Mouse (Mus musculus) spleen, adult 18-20 months (tissue): ENCODE results near the gene Nkd1.
A peak's percentile ranks its signal among the peaks of the same experiment; 100 is the strongest.

ENCODE experiments used
- DNase-seq, 2 experiments: peaks; one replicate each; pipeline ENCODE4 v3.0.0; 2022; ENCODE audit warnings: mixed read lengths in 2 of 2

Nkd1 gene

DNA sequence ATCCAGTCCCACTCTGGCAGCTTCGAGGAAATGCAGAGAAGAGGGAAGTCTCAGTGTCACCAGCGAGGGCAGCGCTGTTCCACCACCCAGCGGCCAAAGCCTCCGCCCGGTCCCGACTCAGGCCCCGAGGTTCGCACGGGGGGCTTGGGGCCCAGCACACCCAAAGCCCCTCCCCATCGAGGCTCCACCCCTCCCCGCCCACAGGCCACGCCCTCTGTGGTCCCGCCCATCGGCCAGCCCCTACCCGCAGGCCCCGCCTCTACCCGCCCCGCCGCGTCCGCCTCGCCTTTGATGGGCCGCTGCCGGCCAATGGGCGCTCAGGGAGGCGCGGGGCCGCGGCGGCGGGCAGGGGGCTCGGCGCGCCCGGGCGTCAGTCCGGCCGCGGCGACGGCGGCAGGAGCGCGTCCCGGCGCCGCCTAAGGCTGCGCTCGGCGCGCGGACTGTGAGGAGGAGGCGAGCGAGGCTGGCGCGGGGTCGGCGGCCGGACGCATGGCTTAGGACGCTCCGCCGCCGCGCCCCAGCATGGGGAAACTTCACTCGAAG, at the start of gene Nkd1:
Gene Nkd1, plus strand, starts transcription at position 370 of the 543 bp plus-strand sequence.
- peak; percentile 47 to 66 for DNase-seq

DNA sequence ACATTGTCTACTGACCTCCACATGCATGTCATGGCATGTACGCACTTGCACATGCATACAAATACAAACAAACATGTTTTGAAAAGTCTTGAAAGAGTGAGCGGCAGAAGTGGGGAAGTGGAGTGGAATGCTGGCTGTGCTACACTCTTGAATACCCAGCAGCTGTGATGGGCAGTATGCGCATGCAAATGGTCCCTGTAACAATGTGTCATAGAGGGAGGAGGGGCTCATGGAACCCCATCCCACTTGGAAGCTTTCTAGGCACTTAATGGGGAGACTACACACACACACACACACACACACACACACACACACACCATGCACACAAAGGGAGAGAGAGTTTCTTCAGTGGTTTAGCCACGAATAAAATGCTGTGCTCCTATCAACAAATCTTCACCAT, 39.9 kb upstream of the Nkd1 start:
- DNase-seq, result no peak

DNA sequence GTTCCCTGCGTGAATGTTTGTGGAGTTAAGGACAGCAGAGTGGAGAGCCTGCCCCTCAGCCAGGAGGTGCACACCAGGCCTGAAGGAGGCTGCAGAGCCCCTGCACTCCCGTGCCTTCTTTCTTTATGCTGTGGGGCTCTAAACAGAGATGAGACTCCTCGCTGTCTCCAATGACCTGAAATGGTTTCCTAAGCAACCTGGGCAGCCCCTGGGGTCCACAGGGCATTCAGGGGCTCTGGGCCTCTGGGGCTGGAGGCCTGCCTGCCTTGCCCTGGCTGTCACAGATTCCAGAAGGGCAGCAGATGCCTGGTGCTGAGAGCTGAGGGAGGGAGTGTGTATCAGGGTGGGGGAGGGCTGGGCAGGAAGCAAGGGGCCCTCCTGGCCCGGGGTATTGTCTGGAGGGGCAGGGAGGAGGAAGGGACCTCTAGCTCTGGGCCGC, 32.7 kb upstream of the Nkd1 start:
- DNase-seq, result no peak

DNA sequence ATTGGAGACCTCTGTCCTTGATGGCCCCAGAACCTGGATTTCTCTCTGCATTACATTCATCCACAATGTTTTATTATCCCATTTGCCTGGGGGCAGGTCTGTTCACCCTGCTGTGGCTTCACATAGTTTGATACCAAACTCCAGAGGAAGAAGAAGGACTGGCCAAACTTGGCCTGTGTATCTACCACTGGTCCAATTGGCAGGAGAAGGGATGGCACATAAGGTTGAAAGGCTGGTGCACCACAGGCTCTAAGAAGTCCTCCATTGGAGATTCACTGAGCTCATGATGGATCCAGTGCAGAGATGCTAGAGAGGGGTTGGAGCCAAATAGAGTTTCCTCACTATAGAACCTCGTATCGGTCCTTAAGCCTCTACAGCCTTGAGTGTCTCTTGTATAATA, 27.1 kb upstream of the Nkd1 start:
- DNase-seq, result no peak

DNA sequence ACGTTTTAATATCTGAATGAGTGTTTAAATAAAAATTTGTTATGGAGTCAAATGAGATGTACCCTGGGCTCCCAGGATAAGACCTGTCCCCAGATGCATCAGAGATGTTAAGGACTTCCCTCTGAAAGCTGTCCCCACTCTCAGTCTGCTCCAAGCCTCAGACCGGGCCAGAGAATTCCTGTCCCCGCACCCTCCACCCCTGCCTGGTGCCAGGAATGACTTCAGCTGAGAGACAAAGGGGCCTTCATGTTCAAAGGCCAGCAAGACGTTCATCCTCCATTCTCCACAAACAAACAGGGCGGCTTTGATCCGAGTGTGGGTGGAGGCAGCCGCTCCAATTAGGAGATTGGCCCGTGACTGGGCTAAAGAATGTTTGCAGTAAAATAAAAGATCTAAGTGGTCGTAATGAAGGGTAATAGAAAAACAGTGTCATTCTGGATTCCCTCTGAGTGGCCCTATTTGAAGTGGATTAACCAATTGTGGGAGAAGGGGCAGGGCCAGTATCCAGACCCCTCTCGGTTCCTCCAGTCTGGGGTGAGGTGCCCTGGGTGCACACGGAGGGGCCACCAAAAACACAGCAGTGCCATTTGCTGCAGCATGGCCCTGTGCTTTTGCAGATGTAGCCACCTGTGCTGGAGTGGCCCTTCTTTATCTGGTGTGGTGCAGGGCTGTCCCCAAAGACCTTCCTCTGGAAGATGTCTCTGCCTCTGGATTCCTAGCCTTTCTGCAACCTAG, 25.9 kb upstream of the Nkd1 start:
- DNase-seq, result no peak

DNA sequence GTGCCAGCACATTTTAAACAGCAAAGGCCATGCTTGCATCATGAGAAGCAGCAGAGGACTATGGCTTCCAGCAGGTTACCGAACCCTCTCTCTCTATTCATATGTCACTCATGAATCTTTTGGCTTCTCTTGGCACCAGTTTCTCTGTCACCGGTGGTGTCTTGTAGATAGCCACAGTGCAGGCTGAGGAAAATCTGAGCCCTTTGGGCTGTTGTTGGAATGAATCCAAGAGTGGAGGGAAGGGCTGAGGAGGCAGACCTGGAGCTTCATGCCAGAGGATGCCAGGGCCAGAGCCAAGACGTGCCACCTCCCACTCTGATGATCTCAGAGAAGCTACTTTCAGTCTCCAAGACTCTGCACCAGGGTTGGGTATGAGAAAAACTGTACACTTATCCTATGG, 19.0 kb upstream of the Nkd1 start:
- no peak for DNase-seq

DNA sequence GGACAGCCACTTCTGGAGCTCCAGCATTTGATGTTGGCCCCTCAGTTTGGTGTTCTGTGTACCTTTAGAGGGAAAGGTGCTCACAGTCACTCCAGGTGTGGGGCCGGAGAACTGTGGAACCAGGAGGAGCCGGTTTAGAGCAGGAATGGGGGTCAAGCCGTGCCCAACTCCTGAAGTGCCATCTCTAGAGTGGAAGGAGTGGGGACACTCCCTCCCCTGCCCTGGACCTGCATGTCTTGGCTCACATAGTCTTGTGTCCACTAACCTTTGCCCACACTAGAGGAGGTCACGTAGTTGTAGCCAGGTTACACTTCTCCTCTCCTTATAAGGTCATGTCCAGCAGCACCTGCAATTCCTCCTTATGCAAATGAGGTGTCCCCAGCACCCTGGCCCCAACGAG, 14.2 kb upstream of the Nkd1 start:
- no peak for DNase-seq

DNA sequence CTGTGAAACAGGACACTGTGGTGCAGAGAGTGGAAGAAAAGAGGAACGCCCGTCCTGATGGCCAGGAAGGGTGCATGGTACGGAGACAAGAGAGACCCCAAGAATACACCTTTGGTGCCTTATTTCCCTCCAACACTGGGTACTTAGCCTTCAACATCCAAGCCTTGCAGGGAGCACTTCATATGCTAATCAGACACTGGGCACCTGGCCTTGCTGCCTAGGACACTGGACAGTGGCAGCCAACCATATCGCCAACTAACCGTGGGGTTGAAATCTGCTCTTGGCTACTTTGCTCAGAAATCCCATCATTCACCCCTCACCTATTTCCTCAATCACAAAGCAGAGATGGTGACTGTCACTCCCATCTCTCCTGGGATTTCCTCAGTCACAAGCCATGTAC, 10.1 kb upstream of the Nkd1 start:
- no peak for DNase-seq

DNA sequence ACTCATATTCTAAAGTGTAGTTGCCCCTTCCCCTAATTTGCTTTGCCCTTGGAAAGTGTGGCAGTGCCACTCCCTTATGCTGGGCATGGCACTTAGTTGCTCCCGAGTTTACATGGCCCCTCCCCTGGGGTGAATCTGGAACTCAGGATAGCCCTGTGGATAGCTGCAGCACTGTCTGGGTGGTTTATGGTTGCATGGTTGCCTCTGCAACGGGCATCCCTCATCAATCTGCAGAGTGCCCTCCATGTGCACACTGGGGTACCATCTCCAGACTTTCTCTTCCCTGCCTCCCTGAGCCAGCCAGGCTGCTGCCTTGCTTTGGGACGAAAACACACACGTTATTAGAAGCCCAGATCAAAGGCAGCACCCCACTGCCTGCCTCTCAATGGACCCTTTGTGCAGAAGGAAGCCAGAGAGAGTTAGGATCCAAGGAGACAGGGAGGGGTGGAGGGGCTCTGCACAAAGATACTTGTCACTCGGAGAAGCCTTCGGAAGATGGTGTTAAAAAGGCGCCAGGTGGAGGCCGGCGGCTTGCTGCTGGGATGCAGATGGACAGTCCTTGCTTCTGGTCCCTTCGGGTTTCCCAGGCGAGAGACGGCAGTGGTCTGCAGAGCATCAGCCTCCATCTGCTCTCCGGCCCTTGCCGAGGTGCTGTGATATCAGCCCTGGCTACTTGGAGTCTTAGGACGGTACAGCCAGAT, 8.9 kb upstream of the Nkd1 start:
- DNase-seq, result no peak

DNA sequence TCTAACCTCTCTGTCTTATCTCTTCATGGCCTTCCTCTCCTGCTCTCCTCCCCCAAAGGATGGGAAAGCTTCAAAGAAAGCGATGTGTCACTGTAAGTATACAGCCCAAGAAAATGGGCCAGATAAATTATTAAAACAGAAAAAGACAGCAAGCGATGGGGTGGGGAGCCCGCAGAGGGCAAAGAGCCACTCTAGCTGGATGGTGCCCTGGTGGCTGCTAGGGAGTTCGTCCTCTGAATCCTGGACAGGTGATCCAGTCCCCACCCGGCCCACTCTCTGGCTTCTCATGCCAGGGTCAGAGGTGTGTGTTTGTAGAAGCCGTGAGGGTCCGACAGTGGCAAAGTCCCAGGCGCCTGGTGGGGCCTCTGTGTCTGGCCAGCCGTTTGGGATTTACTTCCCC, 3.1 kb upstream of the Nkd1 start:
- DNase-seq, result no peak

DNA sequence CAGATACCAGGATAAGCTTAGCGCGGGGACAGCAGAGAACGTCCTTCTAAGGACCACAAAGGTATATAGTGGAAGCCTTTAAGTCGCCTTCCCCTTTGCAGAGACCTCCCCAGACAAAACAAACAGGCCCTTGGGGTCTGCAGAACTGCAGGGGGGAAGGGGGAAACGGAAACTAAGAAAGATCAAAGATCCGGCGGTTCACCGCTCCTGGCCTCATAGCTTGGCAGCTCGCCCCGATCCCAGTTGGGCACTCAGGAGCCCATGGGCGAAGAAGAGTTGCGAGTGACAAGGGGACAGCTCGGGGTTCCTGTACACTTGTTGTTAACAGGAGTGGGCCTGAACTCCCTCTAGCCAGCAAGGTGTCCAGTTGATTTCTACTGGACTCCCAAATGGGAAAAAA, 773 bp upstream of the Nkd1 start:
- no peak for DNase-seq

DNA sequence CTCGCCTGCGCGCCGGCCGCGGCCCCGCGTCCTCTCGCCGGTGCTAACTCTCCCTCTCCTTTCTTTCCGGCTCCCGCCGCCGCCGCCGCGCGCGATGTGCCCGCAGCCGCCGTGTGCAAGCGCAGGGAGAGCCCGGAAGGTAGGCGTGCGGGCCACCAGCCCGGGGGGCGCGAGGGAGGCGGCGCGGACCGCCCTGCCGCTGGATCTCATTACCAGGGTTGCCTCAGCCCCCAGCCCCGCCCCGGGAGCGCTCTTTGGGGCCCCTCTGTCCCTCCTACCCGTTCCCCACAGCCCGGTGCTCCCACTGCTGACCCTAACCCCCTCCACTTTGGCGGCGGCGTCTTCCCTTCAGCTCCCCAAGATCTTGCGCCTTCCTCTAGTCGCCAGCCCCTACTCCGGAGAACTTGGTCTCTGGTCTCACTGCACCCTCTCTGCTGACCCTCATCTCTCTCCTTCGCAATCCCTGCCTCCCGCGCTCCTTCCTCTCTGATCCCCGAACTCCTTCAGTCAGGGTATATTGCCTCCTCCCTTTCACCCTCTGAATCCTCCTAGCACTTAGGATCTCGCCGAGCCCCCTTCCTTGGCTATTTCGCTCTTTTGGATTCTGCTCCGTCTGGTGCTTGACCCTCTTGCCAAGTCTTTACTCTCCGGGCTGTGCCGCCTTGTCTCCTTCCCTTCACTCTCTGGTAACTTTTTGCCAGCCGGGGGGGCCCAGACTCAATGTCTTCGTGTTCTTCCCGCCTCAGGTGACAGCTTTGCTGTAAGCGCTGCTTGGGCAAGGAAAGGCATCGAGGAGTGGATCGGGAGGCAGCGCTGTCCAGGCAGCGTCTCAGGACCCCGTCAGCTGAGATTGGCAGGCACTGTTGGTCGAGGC, 624 bp downstream of the Nkd1 start:
- DNase-seq, result peak in 1 of 2 experiments; percentile 16

DNA sequence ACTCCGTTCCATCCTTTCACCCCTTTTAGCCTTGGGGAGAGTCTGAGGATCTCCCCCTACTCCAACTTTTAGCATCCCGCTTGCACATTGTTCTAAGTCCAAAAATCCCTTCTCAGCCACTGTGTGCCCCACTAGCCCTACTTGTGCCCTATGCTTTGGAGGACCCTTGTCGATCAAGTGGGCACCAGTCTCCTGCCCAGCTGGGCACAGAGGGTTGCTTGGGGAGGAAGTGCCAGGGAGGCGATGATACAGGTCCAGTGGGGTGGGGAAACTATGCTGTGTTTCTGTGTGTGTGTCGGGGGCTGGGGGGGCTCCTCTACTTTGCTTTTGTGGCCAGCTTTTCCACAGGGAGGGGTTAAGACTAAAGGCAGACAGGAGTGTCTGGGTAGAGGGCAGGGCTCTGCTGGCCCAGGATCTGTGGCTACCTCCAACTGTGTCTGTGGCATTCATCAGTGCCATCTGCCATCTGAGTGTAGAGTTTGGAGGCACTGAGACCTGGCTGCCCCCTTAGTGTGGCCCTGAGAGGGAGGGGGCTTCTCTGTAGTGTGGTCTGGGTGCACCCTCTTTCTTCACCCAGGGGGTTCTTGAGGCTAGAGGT, 1.4 kb downstream of the Nkd1 start:
- no peak for DNase-seq

DNA sequence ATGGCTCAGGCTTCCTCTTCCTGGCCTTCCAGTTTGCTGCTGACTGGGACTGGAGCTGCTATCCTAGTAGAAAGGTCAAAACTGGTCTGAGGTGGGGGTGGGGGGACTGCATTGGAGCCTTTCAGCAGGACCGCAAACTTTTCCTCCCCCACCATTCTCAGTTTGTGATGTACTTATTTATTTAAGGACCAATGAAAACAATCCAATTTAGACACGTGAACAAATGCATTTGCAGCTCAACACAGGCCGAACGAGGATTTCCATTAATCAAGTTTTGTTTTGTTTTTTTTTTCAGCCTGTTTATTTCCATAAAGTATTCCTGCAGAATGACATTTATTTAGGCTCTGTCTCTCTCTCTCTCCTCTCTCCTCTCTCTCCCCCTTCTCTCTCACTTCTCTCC, 2.5 kb downstream of the Nkd1 start:
- DNase-seq, result no peak

DNA sequence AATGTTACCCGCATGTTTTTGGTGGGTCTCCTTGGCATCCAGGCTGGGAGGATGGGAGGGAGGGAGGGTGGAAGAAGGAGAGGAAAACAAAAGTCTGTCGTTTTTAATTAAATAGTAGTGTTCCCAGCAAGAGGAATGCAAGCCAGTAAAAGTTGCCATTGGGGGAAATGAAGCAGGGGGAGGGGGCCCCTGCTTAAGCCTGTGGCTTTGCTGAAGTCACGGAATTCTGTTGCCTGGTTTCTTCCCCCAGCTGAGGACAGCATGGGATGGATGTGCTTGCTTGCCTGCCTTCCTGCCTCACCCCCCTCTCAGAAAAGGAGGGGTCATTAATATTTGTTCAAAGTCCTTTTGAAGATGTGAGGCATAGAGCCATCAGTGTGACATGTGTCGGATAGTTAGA, 3.0 kb downstream of the Nkd1 start:
- no peak for DNase-seq

DNA sequence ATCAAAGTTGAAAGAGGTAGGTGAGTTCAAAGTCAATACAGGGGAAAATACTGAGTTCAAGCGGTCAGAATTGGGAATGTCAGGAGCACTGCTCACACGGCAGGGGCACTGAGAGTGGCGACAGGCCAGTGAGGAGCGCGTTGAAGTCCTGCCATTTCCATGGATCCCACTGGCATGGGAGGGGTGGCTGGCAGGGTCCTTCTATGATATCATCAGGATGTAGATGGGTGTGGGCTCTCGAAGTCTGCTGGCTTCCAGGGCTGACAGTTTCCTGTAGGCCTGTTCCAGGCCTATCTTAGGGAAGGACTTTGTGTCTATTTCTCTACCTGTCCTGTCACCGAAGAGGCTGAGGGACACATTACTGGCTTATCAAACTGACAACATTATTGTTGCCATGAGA, 3.7 kb downstream of the Nkd1 start:
- no peak for DNase-seq

DNA sequence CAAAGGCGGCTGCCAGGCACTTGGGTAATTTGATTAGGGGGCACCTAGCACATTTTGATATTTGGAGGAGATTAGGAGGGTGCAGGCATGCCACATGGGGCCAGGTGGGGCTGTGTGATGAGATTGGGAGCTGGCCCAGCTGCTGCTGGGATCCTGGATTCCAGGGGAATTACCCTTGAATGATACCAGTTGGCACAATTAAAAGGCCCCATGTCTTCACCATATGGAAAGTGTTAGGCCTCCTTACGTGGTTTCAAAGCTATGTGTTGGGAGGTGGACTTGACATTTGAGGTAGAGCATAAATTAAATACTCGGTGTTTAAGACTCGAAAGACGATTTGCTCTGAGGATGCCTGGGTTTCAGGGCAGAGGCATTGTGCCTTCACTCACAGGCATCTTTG, 5.1 kb downstream of the Nkd1 start:
- no peak for DNase-seq

DNA sequence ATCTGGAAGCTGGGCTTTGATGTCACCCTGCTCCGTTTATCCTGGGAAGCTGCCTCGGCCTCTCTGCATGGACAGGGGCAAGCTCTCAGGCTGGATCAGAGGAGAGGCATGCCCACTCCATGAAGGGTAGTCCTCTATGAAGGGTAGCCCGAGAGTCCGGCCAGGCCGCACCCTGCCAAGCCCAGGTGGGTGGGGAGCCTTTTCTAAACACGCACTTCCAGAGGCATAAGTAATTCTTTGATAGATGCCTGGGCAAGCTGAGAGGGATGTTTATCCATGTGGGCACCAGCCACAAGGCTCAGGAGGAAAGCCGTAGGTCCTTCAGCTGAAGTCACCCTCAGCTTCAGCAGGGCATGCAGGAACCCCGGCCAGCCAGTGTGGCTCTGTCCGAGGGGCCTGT, 7.0 kb downstream of the Nkd1 start:
- DNase-seq, result no peak

DNA sequence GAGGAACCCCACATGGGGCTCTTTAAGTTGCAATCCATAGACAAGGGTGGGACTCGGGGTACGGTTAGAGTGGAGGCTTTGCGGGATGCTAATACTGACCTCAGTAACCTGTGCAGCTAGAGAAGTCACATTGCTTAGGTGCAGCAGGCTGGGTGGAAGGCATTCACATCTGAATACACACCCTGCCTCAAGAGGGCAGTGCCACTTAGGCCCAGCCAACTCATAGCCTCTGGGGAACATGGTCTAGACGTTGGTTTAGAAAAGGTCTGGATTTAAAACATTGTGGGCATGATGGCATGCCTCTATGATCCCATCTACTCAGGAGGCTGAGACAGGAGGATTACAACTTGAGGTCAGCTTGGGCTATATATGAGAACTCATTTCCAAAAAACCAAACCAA, 8.6 kb downstream of the Nkd1 start:
- no peak for DNase-seq

DNA sequence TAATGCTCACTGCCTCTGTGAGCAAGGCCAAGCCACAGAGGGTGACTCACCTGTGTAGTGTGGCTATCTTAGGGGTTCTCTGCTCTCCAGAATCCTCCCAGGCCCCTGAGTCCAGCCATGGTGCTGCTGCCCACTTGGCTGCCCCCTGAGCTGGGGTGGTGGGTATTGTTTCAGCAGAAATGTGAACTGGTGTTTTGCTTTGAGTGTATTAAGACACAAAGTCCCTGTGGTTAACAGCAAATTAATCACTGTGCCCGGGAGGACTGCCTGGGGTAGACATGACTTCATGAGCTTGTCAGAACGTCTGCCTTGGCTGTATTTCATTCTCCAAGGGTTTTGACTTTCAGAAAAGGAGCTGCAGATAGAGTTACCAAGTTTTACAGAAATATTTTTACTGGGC, 15.9 kb downstream of the Nkd1 start:
- DNase-seq, result no peak

DNA sequence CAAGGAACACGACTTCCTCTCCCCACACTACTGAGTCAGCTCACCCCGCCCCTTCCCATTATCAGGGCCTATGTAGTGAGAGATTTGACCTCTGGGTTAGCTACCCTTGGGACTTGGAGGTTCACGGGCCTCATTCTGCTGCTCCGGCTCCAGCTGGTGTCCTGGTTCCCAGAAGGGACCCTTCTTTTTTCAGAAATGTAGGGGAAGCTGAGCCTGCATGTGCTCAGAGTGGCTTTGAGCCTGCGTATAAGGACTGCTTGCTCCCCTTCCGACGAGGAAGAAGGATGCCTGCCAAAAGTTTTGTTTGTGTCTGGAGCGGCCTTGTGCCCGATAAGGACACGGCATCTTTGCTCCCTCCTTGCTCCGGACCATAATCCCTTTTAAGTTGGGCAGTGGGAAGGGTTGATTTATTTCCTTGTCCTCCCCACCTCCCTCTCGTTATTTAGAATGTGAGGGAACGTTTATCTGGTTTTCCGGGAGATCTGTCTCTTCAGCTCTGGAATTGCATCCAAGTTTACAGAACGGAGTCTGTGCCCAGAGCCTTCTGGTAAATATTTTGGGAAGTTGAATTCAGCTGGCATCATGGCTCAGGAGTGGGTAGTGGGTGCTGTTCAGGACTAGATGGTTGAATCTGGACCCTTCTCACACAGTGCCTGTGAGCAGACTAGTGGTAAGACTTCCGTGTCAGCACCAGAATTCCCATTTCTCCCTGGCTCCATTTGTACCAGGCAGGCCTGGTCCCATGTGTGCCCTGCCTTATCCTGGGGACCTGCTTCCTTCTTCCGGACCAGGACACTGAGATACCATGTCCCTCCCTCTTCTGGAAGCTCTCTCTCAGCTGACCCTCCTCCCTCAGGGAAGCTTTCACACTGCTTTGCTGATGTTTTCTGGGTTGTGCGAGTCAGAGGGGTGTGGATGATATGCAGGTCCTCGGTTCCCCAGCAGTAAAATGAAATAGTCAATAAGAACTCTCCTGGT, 17.1 kb downstream of the Nkd1 start:
- no peak for DNase-seq

DNA sequence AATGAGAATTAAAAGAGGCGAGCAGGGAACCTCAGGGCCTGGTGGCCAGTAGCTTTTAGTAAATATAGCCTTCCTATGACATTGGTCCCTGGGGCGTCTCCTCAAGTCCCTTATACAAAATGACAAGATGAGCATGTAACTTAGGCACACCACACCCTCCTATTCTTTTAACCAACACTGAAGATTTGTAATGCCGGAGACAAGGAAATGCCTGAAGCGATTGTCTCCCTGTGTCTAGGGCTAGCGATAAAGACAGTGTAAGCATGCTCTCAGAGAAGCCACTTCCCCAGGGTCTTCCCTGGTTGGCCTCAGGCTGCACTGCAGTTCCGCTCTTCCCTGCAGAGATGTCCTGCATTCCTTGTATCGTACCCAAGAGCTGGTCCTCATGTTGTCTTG, 17.8 kb downstream of the Nkd1 start:
- DNase-seq, result no peak
